Mouse (Mus musculus) lung, embryonic 15.5 days (tissue): Measurements from ENCODE around the gene Nanos1. TPM values are rescaled to one million over a fixed set of nuclear protein-coding genes. Genes with fewer than 3 reads are reported as not detected.

Experiments
- ATAC-seq: fragments of 200-750 bp; cut with Nextera tagmentation; 2 replicates; pipeline ENCODE4 v1.8.0; 2017; ENCODE audit warnings: moderate number of reproducible peaks, borderline replicate concordance; ENCODE audit not compliant: low FRiP score, low TSS enrichment; ENCODE audit errors: extremely low read depth
- H3K27ac ChIP-seq: fragments of 300-500 bp; sonication (generic); 2 replicates; pipeline ENCODE4 v1.5.1; 2015; ENCODE audit warnings: moderate library complexity, mild to moderate bottlenecking, inconsistent platforms
- H3K27me3 ChIP-seq: fragments of 300-500 bp; sonication (generic); 2 replicates; pipeline ENCODE4 v1.6.1; 2015; ENCODE audit warnings: inconsistent platforms
- H3K36me3 ChIP-seq: fragments of 300-500 bp; sonication (generic); 2 replicates; pipeline ENCODE4 v1.6.1; 2015; ENCODE audit warnings: inconsistent platforms
- H3K4me1 ChIP-seq: fragments of 300-500 bp; sonication (generic); 2 replicates; pipeline ENCODE4 v1.6.1; 2015; ENCODE audit warnings: inconsistent platforms
- H3K4me2 ChIP-seq: fragments of 300-500 bp; sonication (generic); 2 replicates; pipeline ENCODE4 v1.6.1; 2015; ENCODE audit warnings: inconsistent platforms, mild to moderate bottlenecking, moderate library complexity
- H3K4me3 ChIP-seq: fragments of 300-500 bp; sonication (generic); 2 replicates; pipeline ENCODE4 v1.5.1; 2015; ENCODE audit warnings: mild to moderate bottlenecking, inconsistent platforms
- H3K9ac ChIP-seq: fragments of 300-500 bp; sonication (generic); 2 replicates; pipeline ENCODE4 v1.6.1; 2015; ENCODE audit warnings: inconsistent platforms
- H3K9me3 ChIP-seq: fragments of 300-500 bp; sonication (generic); 2 replicates; pipeline ENCODE4 v1.6.1; 2016; ENCODE audit warnings: inconsistent platforms
- WGBS: fragments of 180-500 bp; shearing (Covaris S2); methylation state at CpG from one replicate; pipeline ENCODE4 v1.1.7; 2015; 5-methylcytosine and 5-hydroxymethylcytosine counted together
- microRNA-seq: library from miRNA; unstranded; fragments of <30 nt; microRNA quantifications from one replicate; pipeline ENCODE4, GENCODE M21; 2016
- polyA plus RNA-seq: library from polyadenylated mRNA; unstranded; fragments of >200 nt; fragmentation: Nextera tagmentation; extraction: Ambion mirVana; gene quantifications from 2 replicates; pipeline ENCODE4 v1.2.1, GENCODE M21; 2015

Nanos1 gene
- polyA plus RNA-seq, 1 experiment from 2014 or later, result 1.6 TPM

GRCm38 (mm10) chr19:60790551-60791161, 34.9 kb downstream of the Nanos1 start, which contains the start of gene Eif3a:
Eif3a (minus strand) TSS chr19:60790658.
- Histone ChIP-seq H3K9me3 (no peaks in the 10 kb centered on the region), H3K4me2 (peak within 1 kb of the TSS; percentile 58), H3K4me1 (peaks cover 20% of the 10 kb centered on the region), H3K9ac (peak within 1 kb of the TSS; percentile 99), H3K36me3 (no peaks in the 10 kb centered on the region), H3K27me3 (no peaks in the 10 kb centered on the region), H3K4me3 (peak within 1 kb of the TSS; percentile 83), H3K27ac (peak within 1 kb of the TSS; percentile 97)
- WGBS, result under 1% methylated on average over 57 of the region's 57 CpGs
- ATAC-seq, result peak; percentile 93

DNA sequence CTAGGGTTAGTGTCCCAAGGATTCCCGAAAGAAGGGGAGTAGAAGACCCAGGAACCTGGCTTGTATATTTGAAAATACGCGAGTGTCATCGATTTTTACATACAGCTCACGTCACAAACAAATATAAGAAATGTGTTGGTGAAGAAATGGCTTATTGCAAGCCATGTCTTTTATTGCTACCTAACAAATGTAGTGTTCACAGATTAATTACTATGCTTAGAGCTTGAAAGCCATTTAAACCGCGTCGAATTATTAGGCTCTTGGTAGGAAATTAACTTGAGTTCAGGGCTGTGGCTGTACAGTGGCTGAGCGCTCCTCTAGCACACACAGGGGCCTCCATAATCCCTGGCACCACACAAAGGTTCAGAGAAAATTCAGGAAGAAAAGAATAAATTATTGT, 35.4 kb downstream of the Nanos1 start:
- no peaks in the 10 kb centered on the region for H3K9me3 ChIP-seq
- H3K9ac ChIP-seq, result peak overlapping the region; percentile 99
- peak overlapping the region; percentile 97 for H3K27ac ChIP-seq
- peak overlapping the region; percentile 50 for H3K4me2 ChIP-seq
- peaks cover 15% of the 10 kb centered on the region for H3K4me1 ChIP-seq
- no peak for ATAC-seq
- no peaks in the 10 kb centered on the region for H3K27me3 ChIP-seq
- WGBS, result 11% methylated on average over 9 of the region's 9 CpGs
- H3K36me3 ChIP-seq, result no peaks in the 10 kb centered on the region
- peak overlapping the region; percentile 83 for H3K4me3 ChIP-seq

DNA sequence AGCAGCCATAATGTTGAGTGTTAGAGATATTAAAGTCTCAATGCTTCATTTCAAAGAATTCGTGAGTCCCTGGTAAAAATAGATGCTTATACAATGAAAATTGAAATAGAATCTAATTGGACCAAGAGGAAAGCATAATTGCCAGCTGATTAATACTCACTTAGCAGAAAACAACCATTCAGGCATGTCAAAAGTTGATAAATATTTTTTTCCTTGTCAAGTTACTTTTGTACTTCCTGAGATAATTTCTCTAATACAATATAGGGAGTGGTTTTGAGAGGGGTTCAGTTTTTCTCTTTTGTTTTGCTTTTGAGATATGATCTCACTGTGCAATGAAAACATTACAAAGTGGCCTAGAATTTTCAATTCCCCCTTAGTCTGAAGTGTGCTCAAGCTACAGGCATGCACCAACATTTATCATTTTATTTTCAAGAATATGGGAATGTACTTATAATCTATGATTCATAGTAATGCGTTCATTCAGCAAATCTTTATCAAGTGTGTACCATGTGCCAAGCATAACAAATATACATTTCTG, 37.5 kb downstream of the Nanos1 start:
- 75% methylated on average over 2 of the region's 2 CpGs for WGBS
- peaks cover 2% of the 10 kb centered on the region; the same call in 1 of the 2 replicates for H3K4me1 ChIP-seq
- H3K36me3 ChIP-seq, result no peaks in the 10 kb centered on the region
- no peaks in the 10 kb centered on the region for H3K27me3 ChIP-seq
- no peak for ATAC-seq
- no peak overlapping the region for H3K4me3 ChIP-seq
- no peak overlapping the region for H3K4me2 ChIP-seq
- no peak overlapping the region for H3K9ac ChIP-seq
- H3K27ac ChIP-seq, result no peak overlapping the region
- H3K9me3 ChIP-seq, result no peaks in the 10 kb centered on the region

DNA sequence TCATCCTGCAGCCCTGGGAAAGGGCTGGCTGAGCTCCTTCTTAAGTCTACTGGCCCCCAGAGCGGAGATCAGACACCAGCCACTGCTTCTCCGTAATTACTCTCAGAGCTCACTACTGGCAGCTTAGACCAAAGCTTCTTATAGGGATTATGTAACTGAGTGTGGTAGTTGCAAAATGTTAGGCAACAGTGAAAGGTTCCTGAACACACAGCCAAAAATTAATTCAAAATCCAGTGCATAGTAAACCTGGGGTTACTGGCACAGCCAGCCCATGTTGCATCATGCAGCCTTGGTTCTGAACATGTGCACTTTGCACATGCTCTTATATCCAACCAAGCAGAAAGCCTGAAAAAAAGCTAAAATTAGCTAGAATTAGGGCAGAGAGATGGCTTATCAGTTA, 39.5 kb downstream of the Nanos1 start:
- 76% methylated on average over 2 of the region's 2 CpGs for WGBS

DNA sequence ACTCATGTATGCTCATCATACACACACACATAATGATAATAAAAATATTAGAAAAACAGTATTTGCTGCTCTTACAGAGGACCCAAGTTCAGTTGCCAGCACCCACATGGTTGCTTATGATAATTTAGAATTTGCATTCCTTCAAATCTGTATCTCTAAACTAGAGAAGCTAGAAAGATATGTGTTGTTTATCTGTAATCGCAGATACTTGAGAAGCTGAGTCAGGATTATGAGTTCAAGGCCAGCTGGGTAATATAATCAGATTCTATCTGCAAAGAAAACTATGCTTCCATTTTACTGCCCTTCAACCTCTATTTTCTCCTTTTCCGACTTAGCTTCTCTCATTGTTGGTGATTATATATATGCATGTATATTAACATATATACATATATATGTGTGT, 41.6 kb downstream of the Nanos1 start:
- H3K4me3 ChIP-seq, result no peak overlapping the region
- H3K27ac ChIP-seq, result no peak overlapping the region
- no peak overlapping the region for H3K4me2 ChIP-seq
- ATAC-seq, result no peak
- no peaks in the 10 kb centered on the region for H3K4me1 ChIP-seq
- no peaks in the 10 kb centered on the region for H3K36me3 ChIP-seq
- no peaks in the 10 kb centered on the region for H3K27me3 ChIP-seq
- no peak overlapping the region for H3K9ac ChIP-seq
- WGBS, result 89% methylated on average over 2 of the region's 2 CpGs
- no peaks in the 10 kb centered on the region for H3K9me3 ChIP-seq

More for the DNA sequence above, 39.5 kb downstream of the Nanos1 start:
- Histone ChIP-seq H3K4me3 (no peak overlapping the region), H3K27me3 (no peaks in the 10 kb centered on the region), H3K9me3 (no peaks in the 10 kb centered on the region), H3K4me2 (no peak overlapping the region), H3K36me3 (no peaks in the 10 kb centered on the region), H3K9ac (no peak overlapping the region), H3K4me1 (0 out of 2 replicates have a peak, but pooled peaks cover 2% of the 10 kb centered on the region), H3K27ac (no peak overlapping the region)
- no peak for ATAC-seq

DNA sequence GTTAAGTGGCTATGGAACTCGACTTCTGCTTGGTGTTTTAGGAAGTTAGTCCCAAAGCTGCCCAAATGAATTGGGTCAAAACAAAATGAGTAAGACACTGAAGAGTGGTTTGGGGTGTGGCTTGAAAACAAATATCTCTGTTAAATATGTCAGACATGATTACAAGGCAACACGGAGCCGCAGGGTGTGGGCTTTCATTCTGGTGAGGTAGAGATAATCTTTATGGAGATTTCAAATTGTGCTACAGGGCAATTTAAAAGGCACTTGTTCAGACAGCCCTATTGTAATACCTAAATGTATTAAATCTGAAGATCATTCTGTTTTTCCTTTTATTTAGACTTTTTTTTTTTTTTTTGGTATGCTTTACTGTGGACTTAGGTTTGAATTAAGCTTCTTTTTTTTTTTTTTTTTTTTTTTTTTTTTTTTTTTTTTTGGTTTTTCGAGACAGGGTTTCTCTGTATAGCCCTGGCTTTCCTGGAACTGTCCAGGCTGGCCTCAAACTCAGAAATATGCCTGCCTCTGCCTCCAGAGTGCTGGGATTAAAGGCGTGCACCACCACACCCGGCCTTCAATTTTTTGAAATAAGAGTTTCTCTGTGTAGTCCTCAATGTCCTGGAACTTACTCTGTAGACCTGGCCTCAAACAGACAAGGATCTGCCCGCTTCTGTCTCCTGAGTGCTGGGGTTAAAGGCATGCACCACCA, 44.2 kb downstream of the Nanos1 start:
- WGBS, result 64% methylated on average over 7 of the region's 7 CpGs
- ATAC-seq, result no peak
- H3K4me1 ChIP-seq, result no peaks in the 10 kb centered on the region

DNA sequence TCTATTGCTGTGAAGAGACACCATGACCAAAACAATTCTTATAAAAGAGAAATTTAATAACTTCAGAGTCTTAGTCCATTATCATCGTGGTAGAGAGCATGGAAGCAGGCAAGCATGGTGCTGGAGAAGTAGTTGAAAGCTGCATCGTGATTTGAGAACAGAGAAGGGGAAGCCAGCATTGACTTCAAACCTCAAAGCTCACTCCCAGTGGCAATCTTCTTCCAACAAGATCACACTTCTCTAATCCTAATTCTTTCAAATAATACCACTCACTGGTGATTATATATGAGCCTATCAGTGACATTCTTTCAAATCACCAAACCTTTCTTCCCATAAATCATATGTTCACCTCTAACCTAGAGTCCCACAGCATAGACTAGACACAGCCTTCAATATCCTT, 49.1 kb downstream of the Nanos1 start:
- H3K27ac ChIP-seq, result no peak overlapping the region
- H3K4me3 ChIP-seq, result no peak overlapping the region
- no peaks in the 10 kb centered on the region for H3K27me3 ChIP-seq
- H3K9me3 ChIP-seq, result no peaks in the 10 kb centered on the region
- 64% methylated on average over 2 of the region's 2 CpGs for WGBS
- H3K4me2 ChIP-seq, result no peak overlapping the region
- ATAC-seq, result no peak
- H3K9ac ChIP-seq, result no peak overlapping the region
- no peaks in the 10 kb centered on the region for H3K36me3 ChIP-seq
- no peaks in the 10 kb centered on the region for H3K4me1 ChIP-seq

More for the DNA sequence above, 44.2 kb downstream of the Nanos1 start:
- H3K9ac ChIP-seq, result no peak overlapping the region
- H3K9me3 ChIP-seq, result no peaks in the 10 kb centered on the region
- no peak overlapping the region for H3K27ac ChIP-seq
- no peak overlapping the region for H3K4me2 ChIP-seq
- no peak overlapping the region for H3K4me3 ChIP-seq
- H3K27me3 ChIP-seq, result no peaks in the 10 kb centered on the region
- no peaks in the 10 kb centered on the region for H3K36me3 ChIP-seq

Small RNAs within 50 kb of the gene (microRNA-seq; reads per million reads assigned to microRNA genes)
- gene mmu-mir-3084-1, result not detected

Other genes starting within 250 kb of the Nanos1 start
- 22.4 and 25.7 TPM in 2 replicates for gene Cacul1, start 175.0 kb upstream of the Nanos1 start, polyA plus RNA-seq
- 132 and 137 TPM in 2 replicates for gene Eif3a, start 34.7 kb downstream of the Nanos1 start, polyA plus RNA-seq
- gene Fam45a, start 55.6 kb downstream of the Nanos1 start, polyA plus RNA-seq, result 30.3 and 32.3 TPM in 2 replicates
- gene Sfxn4, start 105.5 kb downstream of the Nanos1 start, polyA plus RNA-seq, result 6.4 and 7.1 TPM in 2 replicates
- 114 and 116 TPM in 2 replicates for gene Prdx3, start 118.6 kb downstream of the Nanos1 start, polyA plus RNA-seq
- 3.2 and 4.2 TPM in 2 replicates for gene Grk5, start 133.8 kb downstream of the Nanos1 start, polyA plus RNA-seq